Mouse (Mus musculus) frontal cortex, postnatal 36 days (tissue): ENCODE results near the gene Vmn1r205.
"Not testable (repeated sequence)": the region's sequence is repeated elsewhere in the genome, so short reads cannot be mapped to it uniquely, and the experiment has no call there.

Experiments
- DNase-seq, 2 experiments: peaks; one replicate each; pipeline ENCODE4 v3.0.0; 2022; ENCODE audit warnings: low spot score in 2 of 2

Vmn1r205 gene

DNA sequence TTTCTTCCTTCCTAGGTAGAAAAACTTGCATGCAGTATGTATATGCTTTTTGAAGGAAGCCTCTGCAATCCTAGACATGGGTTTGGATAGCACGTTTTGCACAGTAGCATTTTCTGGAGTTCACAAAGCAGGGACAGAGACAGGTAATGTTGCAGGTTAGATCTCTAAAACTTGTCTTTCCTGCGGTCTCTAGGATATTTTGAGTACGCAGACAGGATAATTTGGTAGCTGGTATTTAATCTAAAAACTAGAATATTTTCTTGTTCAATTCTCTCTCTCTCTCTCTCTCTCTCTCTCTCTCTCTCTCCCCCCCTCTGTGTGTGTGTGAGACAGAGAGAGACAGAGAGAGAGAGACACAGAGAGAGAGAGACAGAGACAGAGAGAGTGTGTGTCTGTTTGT, at the start of gene Vmn1r205:
Vmn1r205 (minus strand) TSS at position 101 of the 400 bp plus-strand sequence.
- DNase-seq: no peak

GRCm38 (mm10) chr13:22624151-22624550, 31.4 kb upstream of the Vmn1r205 start, which contains the start of gene Vmn1r206:
Gene Vmn1r206 (minus strand): TSS chr13:22624251.
- not testable (repeated sequence) for DNase-seq

- not testable (repeated sequence) for DNase-seq
Measured at GRCm38 (mm10) chr13:22583336-22583735, 9.5 kb downstream of the Vmn1r205 start.

GRCm38 (mm10) chr13:22574911-22575310, 17.9 kb downstream of the Vmn1r205 start:
- DNase-seq: not testable (repeated sequence)

DNA sequence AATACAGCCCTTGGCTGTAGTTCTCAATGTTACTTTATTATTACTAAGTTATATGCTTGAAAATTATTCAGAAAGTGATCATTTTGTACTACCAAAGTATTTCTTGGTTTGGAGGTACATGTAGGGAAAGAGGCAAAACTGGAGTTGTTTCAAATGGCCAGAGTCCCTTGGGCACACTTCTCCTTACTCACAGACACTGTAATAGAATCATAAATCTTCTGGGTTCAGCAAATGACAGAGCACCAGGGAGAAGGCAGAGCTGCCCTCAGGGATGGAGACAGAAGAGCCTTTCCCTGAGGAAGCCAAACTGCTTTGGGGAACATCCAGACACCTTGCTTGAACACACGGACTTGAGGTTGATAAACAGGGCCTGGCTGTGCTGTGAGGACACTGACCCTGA, 39.9 kb downstream of the Vmn1r205 start, which contains the start of gene Vmn1r204:
Vmn1r204 (plus strand) TSS at position 301 of the 400 bp plus-strand sequence.
- DNase-seq: not testable (repeated sequence)
